Mouse (Mus musculus): Measurements from ENCODE around the gene Dock10.

Dock10 gene

DNA sequence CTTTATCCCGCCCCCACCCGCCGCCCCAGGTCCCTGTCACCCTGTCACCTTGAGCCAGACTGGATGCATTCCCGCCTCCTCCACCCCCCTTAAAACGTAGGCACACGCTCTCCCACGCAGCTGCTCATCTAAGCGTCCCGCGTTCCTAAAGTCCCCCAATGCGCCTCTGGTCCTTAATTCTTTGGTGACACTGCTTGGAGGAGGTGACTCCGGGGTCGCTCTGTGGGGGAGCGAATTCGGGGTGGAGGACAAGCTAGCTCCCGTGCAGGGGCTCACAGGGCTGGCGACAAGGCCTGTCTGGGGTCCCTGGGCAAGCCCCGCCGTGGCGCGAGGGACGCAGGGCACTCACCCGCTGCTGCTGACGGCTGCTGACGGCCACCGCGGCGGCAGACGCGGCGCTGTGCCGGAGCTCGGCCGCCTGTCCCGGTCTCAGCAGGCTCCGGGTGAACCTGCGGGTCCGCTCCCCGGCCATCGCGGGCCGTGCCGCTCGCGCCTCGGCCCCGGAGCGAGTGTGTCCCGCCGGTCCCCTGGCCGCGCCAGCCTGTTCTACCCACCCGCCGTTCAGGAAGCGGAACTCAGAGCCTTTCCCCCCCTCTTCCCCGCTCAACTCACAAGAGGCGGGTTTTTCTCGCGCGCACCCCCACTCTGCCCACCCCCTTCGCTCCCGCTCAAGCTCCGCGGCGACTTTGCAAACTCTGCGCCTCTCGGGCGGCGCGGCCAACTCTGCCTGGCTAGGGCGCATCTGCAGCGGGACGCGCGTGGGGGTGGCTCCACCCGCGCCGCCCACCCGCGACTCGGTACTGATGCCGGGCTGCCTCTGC, at the start of gene Dock10:
TSS of gene Dock10 (minus strand) at position 551 of the 821 bp plus-strand sequence.
- TF ChIP-seq GATA4 (IDR thresholded peaks at IDR 0.05; ENCODE audit: insufficient replicate concordance, low read length) = no peak

DNA sequence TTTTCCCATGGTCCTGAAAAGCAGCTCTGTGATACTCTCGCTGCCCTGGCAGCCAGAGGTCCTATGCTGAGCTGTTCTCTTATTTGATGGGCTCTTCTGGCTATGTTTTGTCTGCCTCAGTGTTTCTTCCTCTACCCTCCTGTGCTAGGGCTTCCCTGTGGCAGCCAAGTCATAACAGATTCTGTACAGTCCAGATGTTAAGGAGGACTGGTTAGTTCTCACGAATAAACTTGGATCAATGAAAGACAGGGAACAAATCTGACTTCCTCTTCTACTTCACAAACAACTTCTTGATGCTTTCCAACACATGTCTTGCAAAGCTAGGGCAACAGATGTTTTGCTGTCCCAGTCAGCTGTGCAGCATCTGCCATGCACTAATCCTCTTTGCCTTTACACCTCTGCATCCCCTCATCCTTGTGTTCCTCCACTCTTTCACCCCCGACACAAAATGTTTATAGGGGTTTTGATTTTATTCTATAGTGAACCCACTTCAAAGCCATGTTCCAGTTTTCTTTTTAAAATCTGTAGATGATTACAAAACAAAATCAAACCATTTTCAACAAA, 48.6 kb upstream of the Dock10 start:
- TF ChIP-seq GATA4 (IDR thresholded peaks at IDR 0.05; ENCODE audit: insufficient replicate concordance, low read length) = no peak

DNA sequence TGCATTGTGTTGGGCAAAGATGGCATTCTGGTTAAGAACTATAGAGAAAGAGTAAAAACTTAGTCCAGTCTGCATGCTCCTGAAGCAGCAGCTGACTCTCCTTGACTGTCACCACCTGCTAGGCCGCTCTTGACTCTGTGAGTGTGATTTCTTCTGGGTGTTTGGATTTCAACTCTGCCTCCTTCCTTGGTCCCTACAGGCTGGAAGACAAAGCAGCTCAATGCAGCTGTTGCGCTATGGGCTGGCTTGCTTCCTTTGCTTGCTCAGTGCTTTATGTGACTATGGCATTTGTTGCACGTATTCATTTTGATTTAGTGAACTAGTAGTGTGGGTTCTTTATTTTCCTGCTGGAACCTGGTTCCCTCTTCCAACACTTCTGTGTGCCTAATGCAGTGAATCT, 43.7 kb upstream of the Dock10 start:
- TF ChIP-seq GATA4 (IDR thresholded peaks at IDR 0.05; ENCODE audit: insufficient replicate concordance, low read length) = no peak

DNA sequence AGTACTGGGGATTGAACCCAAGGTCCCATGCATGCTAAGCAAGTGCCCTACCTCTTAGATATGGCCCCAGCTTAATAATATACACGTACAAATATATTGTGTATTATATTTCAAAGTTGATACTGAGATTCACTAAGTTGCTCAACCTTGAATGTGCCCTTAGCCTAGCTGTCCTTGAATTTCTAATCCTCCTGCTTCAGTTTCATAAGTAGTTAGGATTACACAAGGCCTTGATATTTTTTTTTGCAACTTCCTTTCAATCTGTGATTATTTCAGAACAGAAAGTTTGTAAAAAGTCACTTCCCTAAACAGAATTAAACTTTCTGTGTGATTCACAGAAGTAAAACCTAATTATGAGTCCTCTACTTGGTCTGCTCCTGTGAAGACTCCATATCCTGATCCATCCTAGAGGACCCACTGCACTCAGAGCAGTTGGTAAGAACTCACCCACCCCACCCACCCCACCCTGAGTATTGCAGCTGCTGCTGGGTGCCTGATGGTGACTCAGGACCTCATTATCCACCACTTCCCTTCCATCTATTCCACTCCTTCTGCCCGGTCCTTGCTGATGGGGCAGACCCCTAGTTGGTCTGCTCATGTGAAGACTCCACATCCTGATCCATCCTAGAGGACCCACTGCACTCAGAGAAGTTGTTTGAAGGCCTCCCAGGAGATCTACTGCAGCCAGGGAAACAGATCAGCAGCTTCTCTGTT, 26.9 kb upstream of the Dock10 start:
- TF ChIP-seq GATA4 (IDR thresholded peaks at IDR 0.05; ENCODE audit: insufficient replicate concordance, low read length) = no peak

DNA sequence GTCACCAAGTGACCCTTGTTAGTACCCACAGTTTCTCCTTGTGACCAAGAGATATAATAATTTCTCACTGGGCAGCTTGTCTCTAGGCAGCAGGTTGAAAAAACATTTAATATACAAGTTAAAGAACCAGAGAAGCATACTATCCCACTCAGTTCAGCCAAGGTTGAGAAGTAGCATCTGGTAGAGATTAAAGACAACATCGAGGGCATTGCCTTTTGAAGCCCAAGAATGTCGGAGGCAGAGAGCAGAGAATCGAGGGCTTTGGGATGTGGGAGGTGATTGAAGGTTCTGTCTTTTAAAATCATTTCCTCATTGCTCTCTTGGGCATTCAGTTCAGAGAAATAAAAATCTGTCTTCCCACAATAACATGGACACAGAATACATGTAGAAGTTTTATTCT, 25.8 kb upstream of the Dock10 start:
- no peak for TF ChIP-seq GATA4 (IDR thresholded peaks at IDR 0.05; ENCODE audit: insufficient replicate concordance, low read length)

DNA sequence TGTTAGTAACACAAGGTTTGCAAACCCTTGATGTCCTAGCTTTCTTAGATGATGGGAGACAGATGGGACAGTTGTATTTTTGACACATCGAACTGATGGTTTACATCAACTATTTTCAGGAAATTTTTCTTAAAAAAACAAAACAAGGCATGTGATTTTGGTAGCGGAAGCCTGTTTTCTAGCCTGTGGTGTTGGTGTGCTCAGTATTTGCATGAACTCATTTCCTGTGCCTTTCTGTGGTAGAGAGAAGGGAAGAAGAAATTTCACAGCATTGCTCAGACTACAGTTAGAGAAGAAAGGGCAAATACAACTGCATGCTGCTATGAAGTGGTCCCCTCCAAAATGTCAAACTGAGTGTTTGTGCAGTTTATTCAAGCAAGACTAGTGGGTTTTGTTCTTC, 7.2 kb upstream of the Dock10 start:
- no peak for TF ChIP-seq GATA4 (IDR thresholded peaks at IDR 0.05; ENCODE audit: insufficient replicate concordance, low read length)

DNA sequence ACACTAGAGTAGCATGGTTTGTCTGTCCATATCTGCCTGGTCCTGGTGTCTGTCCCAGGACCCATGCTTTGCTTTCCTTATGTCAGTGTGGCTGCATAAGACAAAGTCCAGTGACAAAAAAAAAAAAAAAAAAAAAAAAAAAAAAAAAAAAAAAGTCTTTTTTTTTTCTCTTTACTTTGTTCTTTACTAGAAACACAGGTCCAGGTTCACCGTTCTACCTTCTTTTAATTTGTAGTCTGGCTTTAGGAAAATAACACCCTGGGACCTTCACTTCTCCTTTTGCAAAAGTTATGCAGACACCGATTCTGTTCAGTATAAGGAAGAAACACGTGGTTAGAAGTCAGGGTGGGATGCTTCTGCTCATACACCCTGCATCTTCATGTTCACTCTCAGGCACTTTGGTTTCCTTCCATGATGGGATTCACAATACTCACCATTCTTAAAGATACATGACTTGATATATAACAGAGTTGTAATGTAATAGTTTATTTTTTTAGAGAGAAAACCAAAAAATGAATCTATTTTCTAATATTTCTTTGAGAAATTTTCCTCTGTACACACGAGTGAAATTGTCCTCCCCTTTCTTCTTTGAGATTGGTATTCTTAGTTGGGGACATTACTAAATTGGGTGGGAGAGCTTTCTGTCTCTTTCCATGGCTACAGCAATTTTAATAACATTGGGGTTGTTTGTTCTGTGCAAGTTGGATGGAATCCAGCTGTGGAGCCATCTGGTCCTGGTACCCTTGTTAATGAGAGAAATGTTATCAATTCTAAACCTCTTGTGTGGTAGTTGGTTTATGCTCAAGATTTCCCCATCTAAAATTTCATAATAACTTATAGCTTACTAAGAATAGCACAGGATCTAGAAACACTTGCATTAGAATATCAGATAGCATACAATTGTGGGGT, 5.0 kb upstream of the Dock10 start:
- TF ChIP-seq GATA4 (IDR thresholded peaks at IDR 0.05; ENCODE audit: insufficient replicate concordance, low read length) = no peak

DNA sequence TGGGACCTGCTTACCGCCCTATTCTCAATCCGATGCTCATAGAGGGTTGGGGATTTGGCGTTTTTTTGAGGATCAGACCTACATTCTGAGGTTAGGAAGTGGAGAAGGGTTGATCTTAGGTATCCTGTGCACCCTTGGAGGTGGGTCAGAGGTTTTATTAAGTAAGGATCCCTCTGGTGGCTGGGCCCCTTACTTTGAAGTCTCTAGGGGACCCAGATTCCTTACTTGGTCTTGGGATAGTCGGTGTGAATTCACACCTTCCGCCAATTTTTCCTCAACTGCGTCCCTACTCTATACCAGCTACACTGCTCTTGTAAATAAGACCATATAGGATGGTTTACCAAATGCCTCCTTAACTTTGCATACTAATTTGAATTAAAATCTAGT, 464 bp upstream of the Dock10 start:
- no peak for TF ChIP-seq GATA4 (IDR thresholded peaks at IDR 0.05; ENCODE audit: insufficient replicate concordance, low read length)

DNA sequence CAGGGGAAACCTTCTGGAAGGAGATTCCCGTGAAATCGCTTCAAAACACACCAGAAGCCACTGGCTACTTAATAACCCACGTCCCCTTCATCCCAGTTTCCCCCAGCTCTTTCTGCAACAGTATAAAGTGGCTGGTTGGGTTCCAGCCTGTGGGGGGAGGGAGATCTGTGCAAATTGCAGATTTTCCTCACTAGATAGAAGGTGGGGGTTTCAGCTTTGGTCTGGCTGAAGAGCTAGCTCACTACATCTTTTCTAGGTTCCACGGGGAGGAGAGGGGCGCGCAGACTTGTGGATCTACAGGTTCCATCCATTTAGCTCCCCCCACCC, 714 bp downstream of the Dock10 start:
- no peak for TF ChIP-seq GATA4 (IDR thresholded peaks at IDR 0.05; ENCODE audit: insufficient replicate concordance, low read length)

DNA sequence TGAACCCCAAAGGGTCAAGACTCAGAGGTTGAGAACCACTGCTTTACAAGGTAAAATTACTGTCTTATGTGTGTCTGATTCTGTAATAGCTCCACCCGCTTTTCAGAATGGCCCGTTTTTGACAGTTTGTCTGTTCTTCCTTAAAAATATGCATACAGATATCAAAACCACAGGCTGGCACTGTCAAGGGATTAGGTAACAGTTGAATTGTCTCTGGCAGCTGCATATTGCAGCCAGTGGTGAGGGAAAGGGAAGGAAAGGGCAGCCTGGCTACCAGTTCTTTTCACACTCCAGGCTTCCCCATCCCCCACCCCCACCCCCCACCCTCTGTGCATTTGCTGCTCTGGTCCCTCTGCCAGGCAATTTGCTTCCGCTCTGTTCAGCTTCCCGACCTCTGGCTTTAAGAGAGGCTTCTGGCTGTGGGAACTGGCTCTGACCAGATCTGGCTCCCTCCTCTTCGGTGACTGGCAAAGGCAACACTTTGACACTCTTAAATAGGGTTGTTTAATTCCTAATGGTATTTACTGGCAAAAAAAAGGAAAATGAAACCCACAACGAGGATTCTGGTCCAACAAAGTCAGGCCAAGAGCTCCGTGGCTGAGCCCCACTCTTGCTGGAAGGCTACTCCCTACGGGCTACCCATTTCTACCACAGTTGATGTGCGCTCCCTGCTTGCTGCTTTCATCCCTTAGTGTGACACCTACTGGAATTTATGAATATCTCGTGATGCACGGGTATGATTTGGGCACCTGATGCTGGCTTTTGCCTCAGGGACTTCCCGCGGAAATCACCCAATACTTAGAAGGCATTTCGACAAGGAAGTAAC, 1.3 kb downstream of the Dock10 start:
- TF ChIP-seq GATA4 (IDR thresholded peaks at IDR 0.05; ENCODE audit: insufficient replicate concordance, low read length) = no peak

DNA sequence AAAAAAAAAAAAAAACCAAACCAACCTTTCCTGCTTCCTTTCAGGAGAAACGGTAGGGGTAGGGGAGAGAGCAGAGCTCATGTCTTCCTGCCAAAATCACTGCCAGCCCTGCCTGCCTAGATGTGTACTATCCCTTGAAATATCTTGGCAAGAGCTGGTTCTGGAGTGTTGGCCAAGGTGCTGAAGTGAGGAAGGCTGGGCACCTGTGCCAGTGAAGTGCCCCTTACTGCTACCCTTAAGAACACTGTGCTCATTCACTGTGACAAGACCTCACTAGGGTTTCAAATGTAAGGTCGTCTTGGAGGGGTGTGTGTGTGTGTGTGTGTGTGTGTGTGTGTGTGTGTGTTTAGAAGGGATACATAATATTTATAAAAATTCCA, 2.3 kb downstream of the Dock10 start:
- no peak for TF ChIP-seq GATA4 (IDR thresholded peaks at IDR 0.05; ENCODE audit: insufficient replicate concordance, low read length)

DNA sequence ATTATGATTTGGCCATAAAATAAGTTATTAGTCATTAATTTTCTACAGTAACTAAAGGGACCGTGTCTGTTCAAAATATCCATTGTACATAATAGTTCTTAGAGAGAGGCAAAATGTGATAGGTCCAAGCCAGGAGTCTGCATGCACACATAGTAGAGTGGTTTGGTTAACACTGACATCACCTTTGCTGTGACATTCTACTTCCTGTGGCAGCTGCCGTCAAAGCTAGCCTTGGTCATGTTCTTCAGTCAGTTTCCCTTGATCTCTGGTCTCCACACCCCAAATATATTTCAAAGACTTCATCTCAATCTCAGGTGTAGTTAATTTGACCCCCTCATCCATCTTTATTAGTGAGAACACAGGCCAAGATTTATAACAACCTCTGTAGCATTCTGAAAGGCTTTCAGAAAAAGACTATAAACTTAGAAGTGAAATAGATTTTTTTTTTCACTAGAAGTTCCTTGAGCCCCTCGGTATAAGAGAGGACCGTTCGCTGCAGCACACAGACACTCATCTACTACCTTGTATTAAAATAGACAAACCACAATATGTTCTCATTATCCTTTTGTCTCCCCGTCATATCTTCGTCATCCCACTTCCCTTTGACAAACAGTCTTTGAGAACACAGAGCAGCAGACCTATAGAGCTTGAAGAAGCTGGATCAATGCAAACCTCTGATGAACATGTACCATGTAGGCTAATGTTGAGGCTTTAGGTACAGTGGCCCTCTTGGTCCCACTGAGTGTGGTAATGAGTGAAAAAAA, 2.8 kb downstream of the Dock10 start:
- no peak for TF ChIP-seq GATA4 (IDR thresholded peaks at IDR 0.05; ENCODE audit: insufficient replicate concordance, low read length)

DNA sequence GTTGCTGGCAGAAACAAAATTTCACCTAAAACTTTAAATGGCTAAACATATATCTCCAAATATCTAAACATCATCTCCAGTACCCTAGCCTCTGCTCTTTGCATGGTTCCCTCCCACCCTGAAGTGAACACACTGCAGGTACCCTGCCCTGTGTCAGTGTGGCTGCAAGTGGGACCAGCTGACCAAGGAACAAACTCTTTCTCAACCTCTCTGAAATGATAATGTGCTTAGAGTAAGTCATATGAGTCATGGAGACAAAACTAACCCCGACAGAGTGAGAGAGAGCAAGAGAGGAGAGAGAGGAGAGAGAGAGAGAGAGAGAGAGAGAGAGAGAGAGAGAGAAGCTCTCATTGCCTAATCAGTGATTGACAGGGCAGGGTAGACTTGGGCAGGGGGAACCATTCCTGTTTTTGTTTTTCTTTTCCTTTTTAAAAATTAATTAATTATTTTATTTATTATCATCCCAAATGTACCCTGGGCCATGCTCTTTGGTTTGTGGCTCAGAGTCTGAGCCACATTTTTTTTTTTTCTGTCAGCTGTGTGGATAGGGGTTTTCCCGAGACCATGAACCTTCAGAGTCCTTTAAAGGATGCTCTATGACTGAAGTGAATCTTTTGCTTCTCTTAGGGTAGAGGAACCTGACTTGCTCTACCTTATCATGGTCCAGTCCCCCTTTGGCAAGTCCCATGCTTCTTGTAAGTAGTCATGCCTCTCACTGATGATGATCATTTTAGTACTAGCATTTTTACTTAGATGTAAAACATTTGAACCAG, 11.4 kb downstream of the Dock10 start:
- TF ChIP-seq GATA4 (IDR thresholded peaks at IDR 0.05; ENCODE audit: insufficient replicate concordance, low read length) = no peak
